Mouse (Mus musculus) liver, adult 2 months (tissue): ENCODE data around the gene Slc36a1. TPM values are rescaled to one million over a fixed set of nuclear protein-coding genes. Genes with fewer than 3 reads are reported as not detected.

Experiments
- DNase-seq: peaks from one replicate; pipeline ENCODE4 v3.0.0-alpha.2; 2011; ENCODE audit warnings: low read depth, low spot score; ENCODE audit errors: extremely low read depth
- H3K27ac ChIP-seq: fragments of 200-500 bp; replicated peaks from 2 replicates; pipeline ENCODE4 v1.5.1; 2012; ENCODE audit warnings: low read depth, mild to moderate bottlenecking, control low read depth, inconsistent platforms, low read length; ENCODE audit not compliant: insufficient read depth
- H3K27me3 ChIP-seq: fragments of 200-500 bp; 2 replicates; pipeline ENCODE4 v1.6.1; 2012; ENCODE audit warnings: mild to moderate bottlenecking, moderate library complexity, low read length, inconsistent platforms; ENCODE audit not compliant: control insufficient read depth, insufficient read depth
- H3K36me3 ChIP-seq: fragments of 200-500 bp; 2 replicates; pipeline ENCODE4 v1.6.1; 2012; ENCODE audit warnings: low read length, inconsistent platforms; ENCODE audit not compliant: control insufficient read depth, insufficient read depth
- H3K4me1 ChIP-seq: fragments of 200-500 bp; 2 replicates; pipeline ENCODE4 v1.6.1; 2011; ENCODE audit warnings: low read length; ENCODE audit not compliant: control insufficient read depth, insufficient read depth
- H3K4me3 ChIP-seq: fragments of 200-500 bp; 2 replicates; pipeline ENCODE4 v1.5.1; 2011; ENCODE audit warnings: low read depth, mild to moderate bottlenecking, control low read depth, low read length, moderate library complexity; ENCODE audit not compliant: insufficient read depth
- H3K79me2 ChIP-seq: fragments of 200-500 bp; 2 replicates; pipeline ENCODE4 v1.6.1; 2012; ENCODE audit warnings: inconsistent platforms, mild to moderate bottlenecking, low read length, moderate library complexity; ENCODE audit not compliant: control insufficient read depth, insufficient read depth
- H3K9ac ChIP-seq: fragments of 200-500 bp; 2 replicates; pipeline ENCODE4 v1.6.1; 2012; ENCODE audit warnings: low read depth, mild to moderate bottlenecking, control low read depth, inconsistent platforms, low read length
- CTCF ChIP-seq: fragments of 200-500 bp; IDR thresholded peaks from 2 replicates; pipeline ENCODE4 v1.5.1; 2011; ENCODE audit warnings: low read depth, low read length, control low read depth
- POLR2A ChIP-seq: fragments of 200-500 bp; IDR thresholded peaks from 2 replicates; pipeline ENCODE4 v1.6.1; 2011; ENCODE audit warnings: low read length, control low read depth; ENCODE audit not compliant: insufficient read depth; ENCODE audit errors: extremely low read depth
- WGBS: fragments of 180-500 bp; shearing (Covaris S2); methylation state at CpG from one replicate; pipeline ENCODE4 v1.1.7; 2018; 5-methylcytosine and 5-hydroxymethylcytosine counted together
- polyA plus RNA-seq: library from polyadenylated mRNA; depleted of rRNA; stranded (reverse); fragments of >200 nt; gene quantifications from 2 replicates; pipeline ENCODE4 v1.2.3, GENCODE M21; 2012
- total RNA-seq: library from RNA; depleted of rRNA; stranded (reverse); fragments of >200 nt; gene quantifications from 2 replicates; pipeline ENCODE4 v1.2.3, GENCODE M21; 2014

Gene Slc36a1
- total and polyA plus RNA-seq, 2 experiments = 7.0 to 26.2 TPM

- H3K4me1 ChIP-seq = peaks cover 38% of the 10 kb centered on the region
- TF ChIP-seq CTCF = no peak
- no peak for TF ChIP-seq POLR2A
- 24% methylated on average over 6 of the region's 6 CpGs for WGBS
- no peaks in the 10 kb centered on the region for H3K36me3 ChIP-seq
- H3K4me3 ChIP-seq = no peak overlapping the region
- peak overlapping the region; percentile 55 for H3K27ac ChIP-seq
- H3K9ac ChIP-seq = no peak overlapping the region
- peak; percentile 86 for DNase-seq
- H3K79me2 ChIP-seq = peaks cover 28% of the 10 kb centered on the region; the same call in 1 of the 2 replicates
- H3K27me3 ChIP-seq = no peaks in the 10 kb centered on the region
Observed at GRCm38 (mm10) chr11:55209626-55210353, 5.6 kb downstream of the Slc36a1 start.

- H3K79me2 ChIP-seq = peaks cover 20% of the 10 kb centered on the region; the same call in 1 of the 2 replicates
- H3K36me3 ChIP-seq = no peaks in the 10 kb centered on the region
- H3K4me1 ChIP-seq = peaks cover 42% of the 10 kb centered on the region
- DNase-seq = no peak
- no peak for TF ChIP-seq POLR2A
- TF ChIP-seq CTCF = no peak
- H3K27ac ChIP-seq = no peak overlapping the region
- H3K27me3 ChIP-seq = no peaks in the 10 kb centered on the region
- H3K9ac ChIP-seq = no peak overlapping the region
- H3K4me3 ChIP-seq = no peak overlapping the region
- WGBS = 84% methylated on average over 4 of the region's 4 CpGs
Observed at GRCm38 (mm10) chr11:55213518-55213917, 9.4 kb downstream of the Slc36a1 start.

GRCm38 (mm10) chr11:55214161-55214560 is 10.0 kb downstream of the Slc36a1 start:
- Histone ChIP-seq H3K27me3 (no peaks in the 10 kb centered on the region), H3K4me3 (no peak overlapping the region), H3K4me1 (peaks cover 39% of the 10 kb centered on the region), H3K79me2 (peaks cover 20% of the 10 kb centered on the region; the same call in 1 of the 2 replicates), H3K9ac (no peak overlapping the region), H3K27ac (no peak overlapping the region), H3K36me3 (no peaks in the 10 kb centered on the region)
- TF ChIP-seq CTCF (no peak), POLR2A (no peak)
- 91% methylated on average over 5 of the region's 5 CpGs for WGBS
- DNase-seq = no peak

GRCm38 (mm10) chr11:55214978-55215377 is 10.8 kb downstream of the Slc36a1 start:
- 27% methylated on average over 3 of the region's 3 CpGs for WGBS
- H3K79me2 ChIP-seq = peaks cover 20% of the 10 kb centered on the region; the same call in 1 of the 2 replicates
- H3K4me3 ChIP-seq = no peak overlapping the region
- H3K27me3 ChIP-seq = no peaks in the 10 kb centered on the region
- no peak overlapping the region for H3K9ac ChIP-seq
- no peaks in the 10 kb centered on the region for H3K36me3 ChIP-seq
- H3K27ac ChIP-seq = peak overlapping the region; percentile 21; the same call in 1 of the 2 replicates
- peak; percentile 59 for DNase-seq
- TF ChIP-seq POLR2A (no peak), CTCF (no peak)
- peaks cover 32% of the 10 kb centered on the region for H3K4me1 ChIP-seq

GRCm38 (mm10) chr11:55216061-55216460 is 11.9 kb downstream of the Slc36a1 start:
- Histone ChIP-seq H3K27ac (no peak overlapping the region), H3K4me3 (no peak overlapping the region), H3K79me2 (peaks cover 16% of the 10 kb centered on the region; the same call in 1 of the 2 replicates), H3K9ac (no peak overlapping the region), H3K4me1 (peaks cover 29% of the 10 kb centered on the region), H3K27me3 (no peaks in the 10 kb centered on the region), H3K36me3 (no peaks in the 10 kb centered on the region; the same call in 1 of the 2 replicates)
- DNase-seq = peak; percentile 81
- WGBS = 32% methylated on average over 4 of the region's 4 CpGs
- TF ChIP-seq POLR2A (no peak), CTCF (no peak)

- TF ChIP-seq POLR2A = no peak
- TF ChIP-seq CTCF = no peak
- Histone ChIP-seq H3K79me2 (peaks cover 8% of the 10 kb centered on the region; the same call in 1 of the 2 replicates), H3K27me3 (no peaks in the 10 kb centered on the region), H3K9ac (no peak overlapping the region), H3K36me3 (no peaks in the 10 kb centered on the region; the same call in 1 of the 2 replicates), H3K27ac (peak overlapping the region; percentile 48), H3K4me3 (no peak overlapping the region), H3K4me1 (peaks cover 29% of the 10 kb centered on the region)
- WGBS = 84% methylated on average over 13 of the region's 13 CpGs
- no peak for DNase-seq
Observed at GRCm38 (mm10) chr11:55216830-55217229, 12.7 kb downstream of the Slc36a1 start.
